Mouse (Mus musculus): ENCODE measurements around the gene Rnd2. TPM values are rescaled to one million over a fixed set of nuclear protein-coding genes. Genes with fewer than 3 reads are reported as not detected.
"Not testable (repeated sequence)": the region's sequence is repeated elsewhere in the genome, so short reads cannot be mapped to it uniquely, and the experiment has no call there.

Gene Rnd2
- total RNA-seq, 2 experiments from 2014 or later: 3.3 to 3.5 TPM

GRCm38 (mm10) chr11:101431327-101431726 is 33.5 kb upstream of the Rnd2 start:
- no peak for DNase-seq
- no peak overlapping the region for H3K4me3 ChIP-seq
- no peak for TF ChIP-seq CTCF (IDR thresholded peaks at IDR 0.05)
- intact Hi-C loops (cut with DNase I): no loop called here
- no peak overlapping the region for H3K27ac ChIP-seq

- no peak for DNase-seq
- intact Hi-C loops (cut with DNase I): no loop called here
- TF ChIP-seq CTCF (IDR thresholded peaks at IDR 0.05): no peak
Measured at GRCm38 (mm10) chr11:101433396-101433795, 31.4 kb upstream of the Rnd2 start.

GRCm38 (mm10) chr11:101435831-101436230 is 29.0 kb upstream of the Rnd2 start:
- no peak for DNase-seq
- no peak for TF ChIP-seq CTCF (IDR thresholded peaks at IDR 0.05)

More at GRCm38 (mm10) chr11:101433396-101433795, 31.4 kb upstream of the Rnd2 start:
- Histone ChIP-seq H3K27ac (no peak overlapping the region), H3K4me3 (no peak overlapping the region)

GRCm38 (mm10) chr11:101436916-101437315 is 27.9 kb upstream of the Rnd2 start:
- no peak overlapping the region for H3K4me3 ChIP-seq
- TF ChIP-seq CTCF (IDR thresholded peaks at IDR 0.05): no peak
- DNase-seq: no peak
- intact Hi-C loops (cut with DNase I): no loop called here
- H3K27ac ChIP-seq: no peak overlapping the region

More at GRCm38 (mm10) chr11:101435831-101436230, 29.0 kb upstream of the Rnd2 start:
- Histone ChIP-seq H3K4me3 (no peak overlapping the region), H3K27ac (no peak overlapping the region)
- intact Hi-C loops (cut with DNase I): no loop called here

GRCm38 (mm10) chr11:101438006-101438405 is 26.8 kb upstream of the Rnd2 start:
- H3K27ac ChIP-seq: not testable (repeated sequence)

GRCm38 (mm10) chr11:101441450-101442126 is 23.2 kb upstream of the Rnd2 start:
- Histone ChIP-seq H3K27ac (peak overlapping the region; percentile 71), H3K4me3 (peak overlapping the region; percentile 49)
- intact Hi-C loops (cut with DNase I); DNase-seq: not testable (repeated sequence)

More at GRCm38 (mm10) chr11:101438006-101438405, 26.8 kb upstream of the Rnd2 start:
- intact Hi-C loops (cut with DNase I); DNase-seq; H3K4me3 ChIP-seq: not testable (repeated sequence)

- TF ChIP-seq CTCF (IDR thresholded peaks at IDR 0.05): peak; percentile 64
- peak; percentile 97 for DNase-seq
- Histone ChIP-seq H3K27ac (peak within 1 kb of the TSS; percentile 92), H3K4me3 (peak within 1 kb of the TSS; percentile 89)
- intact Hi-C loops (cut with DNase I): no loop called here
Measured at GRCm38 (mm10) chr11:101442127-101442693, 22.6 kb upstream of the Rnd2 start, which contains the start of gene Rpl27. Rpl27 (plus strand) TSS chr11:101442298.

- intact Hi-C loops (cut with DNase I): no loop called here
- DNase-seq: no peak
- H3K27ac ChIP-seq: peak overlapping the region; percentile 92
- H3K4me3 ChIP-seq: peak overlapping the region; percentile 89
- no peak for TF ChIP-seq CTCF (IDR thresholded peaks at IDR 0.05)
Measured at GRCm38 (mm10) chr11:101442760-101443159, 22.0 kb upstream of the Rnd2 start.

GRCm38 (mm10) chr11:101446319-101446718 is 18.5 kb upstream of the Rnd2 start:
- no peak overlapping the region for H3K27ac ChIP-seq
- no peak for TF ChIP-seq CTCF (IDR thresholded peaks at IDR 0.05)
- no peak overlapping the region for H3K4me3 ChIP-seq
- DNase-seq: no peak
- intact Hi-C loops (cut with DNase I): no loop called here

- H3K4me3 ChIP-seq; H3K27ac ChIP-seq; intact Hi-C loops (cut with DNase I); DNase-seq: not testable (repeated sequence)
Measured at GRCm38 (mm10) chr11:101446860-101447259, 17.9 kb upstream of the Rnd2 start.

- no peak for DNase-seq
- intact Hi-C loops (cut with DNase I): no loop called here
- peak overlapping the region; percentile 90 for H3K27ac ChIP-seq
- no peak for TF ChIP-seq CTCF (IDR thresholded peaks at IDR 0.05)
- peak overlapping the region; percentile 85 for H3K4me3 ChIP-seq
Measured at GRCm38 (mm10) chr11:101447786-101448185, 17.0 kb upstream of the Rnd2 start.

- no peak for TF ChIP-seq CTCF (IDR thresholded peaks at IDR 0.05)
- intact Hi-C loops (cut with DNase I): no loop called here
Measured at GRCm38 (mm10) chr11:101448274-101448746, 16.5 kb upstream of the Rnd2 start, which contains the start of gene Ifi35. Ifi35 (plus strand) TSS chr11:101448407.

GRCm38 (mm10) chr11:101448899-101449298 is 15.9 kb upstream of the Rnd2 start:
- peak overlapping the region; percentile 90 for H3K27ac ChIP-seq
- TF ChIP-seq CTCF (IDR thresholded peaks at IDR 0.05): no peak
- peak overlapping the region; percentile 85 for H3K4me3 ChIP-seq
- intact Hi-C loops (cut with DNase I): no loop called here
- DNase-seq: no peak

More at GRCm38 (mm10) chr11:101448274-101448746, 16.5 kb upstream of the Rnd2 start, which contains the start of gene Ifi35:
- Histone ChIP-seq H3K27ac (peak within 1 kb of the TSS; percentile 90), H3K4me3 (peak within 1 kb of the TSS; percentile 85)
- peak; percentile 82 for DNase-seq

GRCm38 (mm10) chr11:101449596-101449995 is 15.2 kb upstream of the Rnd2 start:
- intact Hi-C loops (cut with DNase I); DNase-seq: not testable (repeated sequence)
- Histone ChIP-seq H3K4me3 (peak overlapping the region; percentile 85), H3K27ac (peak overlapping the region; percentile 90)
